Mouse (Mus musculus) bone marrow macrophage, adult 2 months (primary cell): ENCODE measurements around the gene Hdac7.

ENCODE experiments used
- CTCF ChIP-seq: IDR thresholded peaks from 2 replicates; pipeline ENCODE4 v1.5.1; 2012; ENCODE audit warnings: low read depth, mild to moderate bottlenecking, low read length, moderate library complexity
- POLR2A ChIP-seq: IDR thresholded peaks from 2 replicates; pipeline ENCODE4 v1.6.1; 2012; ENCODE audit warnings: mild to moderate bottlenecking, low read depth, low read length, borderline replicate concordance

- TF ChIP-seq CTCF (no peak), POLR2A (no peak)
Measured at GRCm38 (mm10) chr15:97812875-97813274, 31.4 kb downstream of the Hdac7 start.
